Mouse (Mus musculus): ENCODE data around the gene Nes.

Gene Nes

GRCm38 (mm10) chr3:88002291-88002976, 31.6 kb downstream of the Nes start:
- ChIA-PET POLR2A (interaction anchor here in 2 of 4 experiments (0.9 to 1.6 kb wide), 2 partner anchors 21 to 56 kb away, joined by 4 read pairs; no protein-coding TSS in a partner anchor), CTCF (interaction anchor here in 3 of 4 experiments (0.6 to 2.8 kb wide), 12 partner anchors 8 to 240 kb away, joined by 3 to 19 read pairs (median 5); partner anchors contain the start of genes Hapln2 (in 1 of the 3) and Iqgap3 (in 1 of the 3))

- ChIA-PET CTCF (interaction anchor here (0.5 to 3.2 kb wide), 10 partner anchors 11 to 1197 kb away, joined by 3 to 22 read pairs (median 4); no protein-coding TSS in a partner anchor), POLR2A (interaction anchor here in 2 of 4 experiments (0.6 to 1.7 kb wide), 3 partner anchors 17 to 230 kb away, joined by 3 to 6 read pairs (median 3); no protein-coding TSS in a partner anchor)
Observed at GRCm38 (mm10) chr3:88005822-88006786, 35.2 kb downstream of the Nes start.

- ChIA-PET POLR2A (interaction anchor here in 3 of 4 experiments (0.5 to 1.6 kb wide), 16 partner anchors 10 to 505 kb away, joined by 3 to 7 read pairs (median 3); partner anchors contain the start of genes Nes (in 1 of the 3) and Prcc (in 1 of the 3)), CTCF (interaction anchor here (0.5 to 4.0 kb wide), 73 partner anchors 8 to 473 kb away, joined by 3 to 76 read pairs (median 4); partner anchors contain the start of genes Bcan (in 4 of the 4), Hapln2 (in 2 of the 4), Nes (in 2 of the 4) and Gpatch4 (in 1 of the 4))
Observed at GRCm38 (mm10) chr3:88010634-88011265, 39.9 kb downstream of the Nes start.

GRCm38 (mm10) chr3:88022322-88023191, 51.7 kb downstream of the Nes start:
- CTCF ChIA-PET, result interaction anchor here (0.5 to 3.3 kb wide), 39 partner anchors 9 to 273 kb away, joined by 3 to 25 read pairs (median 6); partner anchors contain the start of genes Nes (in 2 of the 4), Bcan (in 1 of the 4), Iqgap3 (in 1 of the 4) and Mef2d (in 1 of the 4)
- POLR2A ChIA-PET, result interaction anchor here in 3 of 4 experiments (0.6 to 2.8 kb wide), 38 partner anchors 9 to 418 kb away, joined by 3 to 14 read pairs (median 4); partner anchors contain the start of genes Bcan (in 3 of the 3), Iqgap3 (in 2 of the 3), Smg5 (in 2 of the 3) and Tmem79 (in 2 of the 3)

GRCm38 (mm10) chr3:88023192-88024074, 52.6 kb downstream of the Nes start:
- POLR2A ChIA-PET, result interaction anchor here (0.6 to 2.8 kb wide), 45 partner anchors 8 to 417 kb away, joined by 3 to 14 read pairs (median 4); partner anchors contain the start of genes Bcan (in 3 of the 4), Gpatch4 (in 2 of the 4), Iqgap3 (in 2 of the 4) and Smg5 (in 2 of the 4)

GRCm38 (mm10) chr3:88026823-88027222, 55.9 kb downstream of the Nes start:
- POLR2A ChIA-PET, result interaction anchor here in 3 of 4 experiments (0.6 to 2.0 kb wide), 6 partner anchors 27 to 58 kb away, joined by 3 to 7 read pairs (median 5); partner anchors contain the start of genes Bcan (in 1 of the 3) and Naxe (in 1 of the 3)
- CTCF ChIA-PET, result interaction anchor here in 3 of 4 experiments (0.8 to 3.9 kb wide), 6 partner anchors 14 to 45 kb away, joined by 3 to 52 read pairs (median 16); no protein-coding TSS in a partner anchor

More at GRCm38 (mm10) chr3:88023192-88024074, 52.6 kb downstream of the Nes start:
- CTCF ChIA-PET, result interaction anchor here (0.5 to 3.3 kb wide), 42 partner anchors 8 to 274 kb away, joined by 3 to 25 read pairs (median 6); partner anchors contain the start of genes Nes (in 2 of the 4), Bcan (in 1 of the 4), Iqgap3 (in 1 of the 4) and Mef2d (in 1 of the 4)

GRCm38 (mm10) chr3:88027434-88028186, 56.7 kb downstream of the Nes start, which contains the start of gene Hapln2:
TSS of gene Hapln2 (minus strand) at chr3:88027583.
- CTCF ChIA-PET, result interaction anchor here (0.5 to 3.9 kb wide), 25 partner anchors 10 to 299 kb away, joined by 3 to 52 read pairs (median 5); partner anchors contain the start of gene Bcan (in 1 of the 4)
- POLR2A ChIA-PET, result interaction anchor here in 3 of 4 experiments (1.0 to 2.0 kb wide), 5 partner anchors 22 to 67 kb away, joined by 3 to 7 read pairs (median 6); partner anchors contain the start of gene Bcan (in 1 of the 3)

All from embryonic stem cell, embryonic (primary cell).